Mouse (Mus musculus): ENCODE results near the gene Sema3c. TPM values are rescaled to one million over a fixed set of nuclear protein-coding genes. Genes with fewer than 3 reads are reported as not detected.

The Sema3c gene
- polyA plus RNA-seq (2021; fragmentation: Nextera tagmentation), result 10.8 and 12.6 TPM in 2 replicates
- long read RNA-seq, experiment 1, full-length matches to known transcripts, result 35 of 51 reads
- long read RNA-seq, experiment 1, partial matches to known transcripts, result 7 of 51 reads
- long read RNA-seq, experiment 1, other reads (novel, unspliced or antisense), result 9 of 51 reads
- long read RNA-seq, experiment 2, full-length matches to known transcripts, result 1 of 4 reads
- long read RNA-seq, experiment 2, partial matches to known transcripts, result 0 of 4 reads
- long read RNA-seq, experiment 2, other reads (novel, unspliced or antisense), result 3 of 4 reads

GRCm38 (mm10) chr5:17573694-17574380 lies at the start of gene Sema3c:
Gene Sema3c (plus strand): TSS chr5:17574281.

Other genes with a start within 250 kb of the Sema3c start
- gene Speer4f2, start 201.1 kb upstream of the Sema3c start, polyA plus RNA-seq (2021; fragmentation: Nextera tagmentation), result not detected in 2 replicates
- gene Speer4f1, start 98.2 kb upstream of the Sema3c start, polyA plus RNA-seq (2021; fragmentation: Nextera tagmentation), result not detected in 2 replicates